Mouse (Mus musculus) kidney, adult 10 weeks (tissue): Measurements from ENCODE around the gene Cpm. TPM values are rescaled to one million over a fixed set of nuclear protein-coding genes. Genes with fewer than 3 reads are reported as not detected.

Experiments
- polyA plus RNA-seq: library from polyadenylated mRNA; stranded (reverse); fragments of 350-450 nt; fragmentation: Illumina TruSeq; extraction: RNeasy Lipid Tissue Mini Kit (QIAGEN cat#74804); gene quantifications from one replicate; pipeline ENCODE4 v1.2.3, GENCODE M21; 2014; ENCODE audit warnings: low read depth, low replicate concordance

Cpm gene
- 29.4 TPM for polyA plus RNA-seq

GRCm38 (mm10) chr10:117629169-117629971, at the start of gene Cpm:
Cpm (plus strand) TSS chr10:117629500.

GRCm38 (mm10) chr10:117710604-117711141, 81.4 kb downstream of the Cpm start, which contains the start of gene Mdm2:
Mdm2 (minus strand) TSS chr10:117710758.

Other genes starting within 250 kb of the Cpm start
- 61.1 TPM for gene Cpsf6, start 249.5 kb upstream of the Cpm start, polyA plus RNA-seq
- gene Mdm2, start 81.3 kb downstream of the Cpm start, polyA plus RNA-seq: 50.9 TPM
- gene Slc35e3, start 116.9 kb downstream of the Cpm start, polyA plus RNA-seq: 45.3 TPM
- gene Nup107, start 163.2 kb downstream of the Cpm start, polyA plus RNA-seq: 26.6 TPM
- gene Rap1b, start 216.5 kb downstream of the Cpm start, polyA plus RNA-seq: 291 TPM